Mouse (Mus musculus) layer of hippocampus, adult 8-10 months (tissue): ENCODE measurements around the gene Gstt1. TPM values are rescaled to one million over a fixed set of nuclear protein-coding genes. Genes with fewer than 3 reads are reported as not detected.

Experiments used
- DNase-seq, 2 experiments: peaks; one replicate each; pipeline ENCODE4 v3.0.0; 2022; ENCODE audit warnings: low spot score in 2 of 2
- total RNA-seq, 4 experiments: library from RNA; stranded (reverse); gene quantifications; 2 replicates each; pipeline ENCODE4 v1.2.4; 2022

Gstt1 gene
- total RNA-seq, 4 experiments from 2014 or later: 10.0 to 15.8 (median 12.8) TPM

- DNase-seq: peak in 1 of 2 experiments; percentile 62
Observed at GRCm38 (mm10) chr10:75764519-75765473, 33.6 kb downstream of the Gstt1 start.

GRCm38 (mm10) chr10:75763682-75764518, 34.5 kb downstream of the Gstt1 start, which contains the start of gene Cabin1:
Cabin1 (minus strand) TSS chr10:75764341.
- peak; percentile 97 to 98 for DNase-seq

- DNase-seq: no peak
Observed at GRCm38 (mm10) chr10:75762413-75762812, 36.0 kb downstream of the Gstt1 start.

- DNase-seq: no peak
Observed at GRCm38 (mm10) chr10:75760311-75760710, 38.1 kb downstream of the Gstt1 start.

GRCm38 (mm10) chr10:75756719-75757118, 41.7 kb downstream of the Gstt1 start:
- DNase-seq: no peak

GRCm38 (mm10) chr10:75744017-75744416, 54.4 kb downstream of the Gstt1 start:
- DNase-seq: peak; percentile 78 to 91

- DNase-seq: peak; percentile 86
Observed at GRCm38 (mm10) chr10:75743369-75743768, 55.0 kb downstream of the Gstt1 start.

GRCm38 (mm10) chr10:75740866-75741265, 57.5 kb downstream of the Gstt1 start:
- no peak for DNase-seq

Other genes starting within 250 kb of the Gstt1 start
- gene Lrrc75b, start 238.3 kb downstream of the Gstt1 start, total RNA-seq: 10 to 100 TPM in 3 of 4 experiments, 1 to 10 TPM in 1; 9.5 to 16.9 (median 12.0) TPM
- gene Ggt1, start 237.0 kb downstream of the Gstt1 start, total RNA-seq: 1 to 10 TPM; 4.0 to 5.6 (median 4.6) TPM
- 1 to 10 TPM; 2.6 to 5.0 (median 4.3) TPM for gene Ggt5, start 209.2 kb downstream of the Gstt1 start, total RNA-seq
- gene Susd2, start 154.6 kb downstream of the Gstt1 start, total RNA-seq: 1 to 10 TPM; 2.5 to 3.8 (median 3.0) TPM
- gene Cabin1, start 34.2 kb downstream of the Gstt1 start, total RNA-seq: 10 to 100 TPM; 64.2 to 89.7 (median 67.1) TPM
- gene Ddt, start 25.2 kb downstream of the Gstt1 start, total RNA-seq: 10 to 100 TPM; 39.9 to 46.0 (median 44.1) TPM
- gene Gm20441, start 17.6 kb downstream of the Gstt1 start, total RNA-seq: not detected
- 1 to 10 TPM; 2.0 to 7.7 (median 4.3) TPM for gene Gstt3, start 17.2 kb downstream of the Gstt1 start, total RNA-seq
- gene Gstt4, start 24.0 kb upstream of the Gstt1 start, total RNA-seq: under 1 TPM in 1 of 4 experiments, not detected in 3; 0.35 TPM
- 1 to 10 TPM; 5.1 to 6.8 (median 5.7) TPM for gene Gstt2, start 38.8 kb upstream of the Gstt1 start, total RNA-seq
- gene Mif, start 61.7 kb upstream of the Gstt1 start, total RNA-seq: 100 to 1,000 TPM; 442 to 478 (median 462) TPM
- gene Derl3, start 94.8 kb upstream of the Gstt1 start, total RNA-seq: 1 to 10 TPM; 1.3 to 6.8 (median 4.4) TPM
- 10 to 100 TPM; 80.7 to 83.2 (median 82.5) TPM for gene Smarcb1, start 123.0 kb upstream of the Gstt1 start, total RNA-seq
- gene Chchd10, start 134.5 kb upstream of the Gstt1 start, total RNA-seq: 100 to 1,000 TPM; 299 to 345 (median 314) TPM
- gene Mmp11, start 137.9 kb upstream of the Gstt1 start, total RNA-seq: 1 to 10 TPM; 1.7 to 2.6 (median 1.8) TPM
- under 1 TPM in 2 of 4 experiments, not detected in 2; 0.51 to 0.70 TPM for gene Gm867, start 142.1 kb upstream of the Gstt1 start, total RNA-seq
- gene Vpreb3, start 144.5 kb upstream of the Gstt1 start, total RNA-seq: not detected
- gene Gm5134, start 155.9 kb upstream of the Gstt1 start, total RNA-seq: under 1 TPM in 2 of 4 experiments, not detected in 2; 0.17 to 0.20 TPM
- gene Zfp280b, start 234.1 kb upstream of the Gstt1 start, total RNA-seq: 10 to 100 TPM; 13.3 to 18.0 (median 16.6) TPM